Mouse (Mus musculus): ENCODE results near the gene Mettl16.
"Not testable (repeated sequence)": the region's sequence is repeated elsewhere in the genome, so short reads cannot be mapped to it uniquely, and the experiment has no call there.

The Mettl16 gene

DNA sequence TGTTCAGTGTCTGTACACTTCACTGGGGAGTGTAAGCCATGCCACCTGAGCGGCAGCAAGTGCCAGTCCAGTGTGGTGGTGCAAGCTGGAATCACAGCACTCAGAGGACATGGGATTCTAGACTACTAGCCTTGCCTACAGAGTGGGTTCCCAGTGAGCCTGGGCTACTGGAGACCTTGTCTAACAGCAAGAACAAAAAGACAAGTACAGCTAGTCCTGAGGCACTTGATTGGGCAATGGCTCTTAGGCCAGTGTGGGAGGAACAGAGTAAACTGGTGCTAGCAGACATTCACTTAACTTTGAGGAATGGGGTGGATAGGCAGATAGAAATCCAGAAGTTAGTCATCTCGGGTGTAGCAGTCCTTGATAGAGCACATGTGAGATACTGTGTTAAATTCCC, 1.8 kb downstream of the Mettl16 start:
- in situ Hi-C loops (cut with MboI; ENCODE audit: low sequenced_read_pairs) = no loop called here

DNA sequence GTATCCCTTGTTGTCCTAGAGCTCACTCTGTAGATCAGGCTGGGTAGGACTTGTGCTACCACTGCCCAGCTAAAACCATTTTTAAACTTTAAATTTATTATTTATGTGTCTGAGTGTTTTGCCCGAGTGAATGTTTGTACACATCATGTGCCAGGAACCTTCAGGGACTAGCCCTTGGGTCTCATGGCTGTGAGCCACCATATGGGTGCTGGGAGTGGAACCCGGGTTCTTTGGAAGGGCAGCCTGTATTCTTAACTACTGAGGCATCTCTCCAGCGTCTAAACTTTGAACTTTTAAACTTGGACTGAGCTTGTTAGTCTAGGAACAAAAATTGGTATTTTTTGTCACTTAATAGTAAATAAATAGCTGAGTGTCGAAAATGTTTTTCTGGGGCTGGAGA, 22.2 kb downstream of the Mettl16 start:
- in situ Hi-C loops (cut with MboI; ENCODE audit: low sequenced_read_pairs) = no loop called here

- in situ Hi-C loops (cut with MboI; ENCODE audit: low sequenced_read_pairs) = no loop called here
Observed at GRCm38 (mm10) chr11:74800658-74801057, 30.0 kb downstream of the Mettl16 start.

GRCm38 (mm10) chr11:74804081-74804627, 33.5 kb downstream of the Mettl16 start:
- in situ Hi-C loops (cut with MboI; ENCODE audit: low sequenced_read_pairs) = no loop called here

DNA sequence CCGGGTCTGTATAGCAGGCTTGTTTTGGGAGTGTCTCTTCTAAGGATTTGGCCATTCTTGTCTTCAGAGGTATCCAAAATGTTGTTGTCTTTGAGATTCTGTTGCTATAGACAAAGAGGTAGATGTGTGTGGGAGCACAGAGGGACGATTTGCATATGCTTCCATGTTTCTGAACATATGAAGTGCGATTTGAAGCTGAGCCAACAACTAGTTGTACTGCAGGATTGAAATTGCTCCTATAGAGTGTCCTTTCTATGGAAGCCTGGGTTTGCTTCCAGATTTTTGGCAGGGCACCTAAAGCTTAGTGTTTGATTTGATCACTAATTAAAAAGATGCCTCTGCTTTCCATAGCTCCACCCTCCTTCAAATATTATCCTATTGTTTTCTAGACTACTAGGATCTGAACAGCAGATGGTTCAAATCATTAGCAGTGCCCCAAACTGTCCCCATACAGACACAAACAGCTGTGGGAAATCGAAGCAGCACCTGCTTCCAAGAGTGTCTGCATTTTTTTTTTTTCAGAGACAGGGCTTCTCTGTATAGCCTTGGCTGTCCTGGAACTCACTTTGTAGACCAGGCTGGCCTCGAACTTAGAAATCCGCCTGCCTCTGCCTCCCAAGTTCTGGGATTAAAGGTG, 36.7 kb downstream of the Mettl16 start:
- in situ Hi-C loops (cut with MboI; ENCODE audit: low sequenced_read_pairs) = no loop called here

DNA sequence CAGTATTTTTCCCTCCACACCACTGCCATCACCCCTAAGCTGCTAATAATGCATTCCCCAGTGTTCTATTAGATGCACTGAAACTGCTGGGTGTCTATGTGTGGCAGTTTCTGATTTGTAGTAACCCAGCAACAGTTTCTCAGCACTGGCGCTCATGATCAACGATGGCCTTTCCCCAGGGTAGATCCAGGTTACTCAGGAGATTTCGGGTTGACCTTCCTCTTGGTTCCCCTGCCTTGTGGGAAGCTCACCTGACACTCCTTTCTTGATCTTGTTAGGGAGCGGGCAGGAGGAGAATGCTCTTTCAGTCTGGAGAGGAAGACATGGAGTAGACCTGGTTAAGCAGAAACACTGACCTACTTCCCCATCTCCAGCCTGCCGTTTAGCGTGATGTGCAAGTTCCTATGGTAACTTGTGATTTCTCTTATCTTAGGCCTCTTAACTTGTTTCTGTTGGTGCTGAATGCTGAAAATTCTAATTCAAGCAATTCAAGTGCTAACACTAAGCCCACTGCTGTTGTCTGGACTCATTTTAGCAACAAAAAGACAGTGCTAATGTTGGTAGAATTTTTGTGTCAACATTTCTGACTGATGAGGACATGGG, 37.7 kb downstream of the Mettl16 start:
- in situ Hi-C loops (cut with MboI; ENCODE audit: low sequenced_read_pairs) = no loop called here

GRCm38 (mm10) chr11:74810134-74810533, 39.5 kb downstream of the Mettl16 start:
- in situ Hi-C loops (cut with MboI; ENCODE audit: low sequenced_read_pairs) = no loop called here

DNA sequence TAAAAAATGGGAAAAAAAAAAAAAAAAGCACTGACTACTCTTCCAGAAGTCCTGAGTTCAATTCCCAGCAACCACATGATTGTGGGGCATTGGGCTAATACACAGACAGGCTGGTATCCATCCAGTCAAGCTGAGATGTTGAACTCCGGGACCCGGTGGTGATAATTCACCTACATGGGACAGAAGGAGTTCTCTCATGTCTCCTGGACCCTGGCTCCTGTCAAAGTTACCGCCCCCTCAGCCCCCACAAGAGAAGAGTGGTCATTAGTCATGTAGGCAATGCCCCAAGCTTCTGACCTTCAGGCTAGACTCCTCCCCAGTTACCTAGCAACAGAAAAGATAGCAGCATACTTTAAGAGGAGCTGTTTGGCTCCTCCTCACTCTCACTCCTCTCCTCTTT, 40.4 kb downstream of the Mettl16 start:
- in situ Hi-C loops (cut with MboI; ENCODE audit: low sequenced_read_pairs) = not testable (repeated sequence)

- in situ Hi-C loops (cut with MboI; ENCODE audit: low sequenced_read_pairs) = no loop called here
Observed at GRCm38 (mm10) chr11:74811538-74811937, 40.9 kb downstream of the Mettl16 start.

- in situ Hi-C loops (cut with MboI; ENCODE audit: low sequenced_read_pairs) = no loop called here
Observed at GRCm38 (mm10) chr11:74815795-74816194, 45.2 kb downstream of the Mettl16 start.

DNA sequence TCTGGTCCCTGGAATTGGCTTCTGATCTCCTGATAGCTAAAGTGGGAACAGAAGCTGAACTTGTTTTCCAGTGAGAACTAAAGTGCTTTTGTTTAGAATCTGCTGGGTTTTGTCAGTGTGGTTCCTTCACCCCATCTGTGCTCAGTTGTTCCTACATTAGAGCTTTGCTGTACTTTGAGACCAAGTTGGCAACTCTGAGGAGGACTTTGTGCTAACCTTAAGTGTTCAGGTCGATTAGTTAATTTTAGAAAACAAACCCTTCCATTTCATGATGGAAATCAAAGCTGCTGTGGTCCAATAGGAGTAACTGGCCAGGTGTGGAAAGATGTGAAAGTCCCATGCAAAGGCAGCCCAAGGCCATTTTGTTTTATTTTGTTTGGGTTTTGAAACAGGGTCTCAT, 50.3 kb downstream of the Mettl16 start:
- in situ Hi-C loops (cut with MboI; ENCODE audit: low sequenced_read_pairs) = no loop called here

- in situ Hi-C loops (cut with MboI; ENCODE audit: low sequenced_read_pairs) = no loop called here
Observed at GRCm38 (mm10) chr11:74821463-74821862, 50.8 kb downstream of the Mettl16 start.

GRCm38 (mm10) chr11:74822746-74823440, 52.3 kb downstream of the Mettl16 start:
- in situ Hi-C loops (cut with MboI; ENCODE audit: low sequenced_read_pairs) = no loop called here

DNA sequence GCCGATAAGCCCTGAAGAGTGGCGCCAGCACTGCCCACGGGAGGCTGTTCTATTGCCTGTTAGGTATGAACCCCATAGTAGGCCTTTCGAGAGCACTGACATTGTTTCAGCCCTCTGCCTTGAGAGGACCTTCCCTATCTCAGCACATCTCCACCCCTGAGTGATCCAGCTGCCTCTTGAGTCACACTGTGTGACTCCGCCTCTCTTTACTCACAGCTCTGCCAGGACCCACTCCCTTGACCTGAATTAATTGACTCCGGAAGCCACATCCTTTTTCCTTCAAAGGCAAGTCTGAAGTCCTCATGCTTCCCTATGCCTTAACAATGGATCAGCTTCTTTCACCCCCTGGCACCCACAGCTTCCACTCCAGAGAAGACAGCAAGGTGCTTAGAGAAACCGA, 55.5 kb downstream of the Mettl16 start:
- in situ Hi-C loops (cut with MboI; ENCODE audit: low sequenced_read_pairs) = no loop called here

DNA sequence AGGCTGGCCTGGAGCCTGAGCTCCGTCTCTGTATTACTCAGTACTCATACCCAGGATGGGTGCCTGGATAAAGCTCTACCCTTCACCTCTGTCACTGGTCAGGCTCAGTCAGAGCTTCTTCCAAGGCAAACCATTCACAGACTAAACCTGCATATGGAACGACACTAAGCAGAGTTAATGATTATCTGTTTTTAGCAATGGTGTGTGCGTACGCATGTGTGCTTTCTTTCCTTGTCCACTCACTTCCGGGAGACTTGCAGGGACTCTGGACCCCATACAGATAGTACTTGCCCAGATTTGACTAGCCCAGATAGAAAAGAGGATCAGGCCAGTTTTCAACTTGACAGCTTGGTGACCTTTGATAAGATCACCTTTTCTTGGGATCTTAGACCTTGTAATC, 56.1 kb downstream of the Mettl16 start:
- in situ Hi-C loops (cut with MboI; ENCODE audit: low sequenced_read_pairs) = no loop called here

GRCm38 (mm10) chr11:74827791-74828403, 57.3 kb downstream of the Mettl16 start:
- in situ Hi-C loops (cut with MboI; ENCODE audit: low sequenced_read_pairs) = no loop called here

DNA sequence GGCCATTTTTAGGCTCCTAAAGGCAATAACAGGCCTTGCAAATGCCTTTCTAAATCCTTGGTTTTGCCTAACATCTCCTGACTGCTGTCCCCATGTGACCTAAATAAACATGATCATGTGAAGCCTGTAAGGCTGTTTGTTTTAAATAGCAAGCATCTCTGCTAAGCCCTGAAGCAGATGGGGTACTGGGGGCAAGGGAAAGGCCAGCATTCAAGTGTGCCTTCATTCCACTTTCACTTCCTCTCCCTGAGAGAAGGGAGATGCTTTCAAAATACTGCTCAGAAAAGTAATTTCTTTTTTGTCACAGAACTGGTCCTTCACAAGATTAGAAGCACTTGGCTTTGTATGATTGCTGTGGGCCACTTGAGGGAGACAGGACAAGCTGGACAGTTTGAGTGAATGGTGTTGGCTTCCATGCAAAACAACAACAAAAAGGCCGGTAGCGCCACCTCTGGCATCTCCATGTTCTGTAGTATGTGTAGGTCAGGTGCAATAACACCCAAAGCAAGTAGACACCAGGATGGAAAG, 57.8 kb downstream of the Mettl16 start:
- in situ Hi-C loops (cut with MboI; ENCODE audit: low sequenced_read_pairs) = no loop called here

DNA sequence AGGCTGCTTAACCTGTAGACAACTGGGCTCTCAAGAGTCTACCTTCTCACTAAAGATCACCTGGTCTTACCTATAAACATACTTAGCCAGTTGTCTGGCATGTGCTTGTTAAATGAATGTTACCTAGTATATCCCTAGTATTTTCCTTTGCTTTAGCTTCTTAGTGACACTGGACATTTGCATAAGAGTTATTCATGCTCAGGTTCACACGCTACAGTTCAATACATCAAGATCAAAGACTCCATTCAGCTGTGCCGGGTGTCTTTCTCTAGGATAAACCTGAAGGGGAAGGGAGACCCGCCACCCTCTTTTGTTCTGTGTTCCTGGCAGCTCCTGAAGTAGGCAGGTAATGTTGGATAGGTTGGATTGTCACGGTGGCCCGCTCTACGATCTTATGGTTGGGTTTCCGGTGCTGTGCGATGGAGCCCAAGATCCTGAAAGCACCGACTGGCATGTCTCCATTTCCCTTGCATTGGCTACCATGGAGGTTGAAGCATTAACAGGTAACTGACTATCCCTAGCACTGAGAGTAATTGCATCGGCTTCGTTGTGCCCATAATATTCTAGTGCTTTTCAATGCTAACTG, 58.4 kb downstream of the Mettl16 start:
- in situ Hi-C loops (cut with MboI; ENCODE audit: low sequenced_read_pairs) = no loop called here

- in situ Hi-C loops (cut with MboI; ENCODE audit: low sequenced_read_pairs) = no loop called here
Observed at GRCm38 (mm10) chr11:74829812-74830211, 59.2 kb downstream of the Mettl16 start.

GRCm38 (mm10) chr11:74830256-74831161, 59.9 kb downstream of the Mettl16 start, which contains the start of gene Mnt:
TSS of gene Mnt (plus strand) at chr11:74830920.
- in situ Hi-C loops (cut with MboI; ENCODE audit: low sequenced_read_pairs) = no loop called here
